Mouse (Mus musculus): ENCODE measurements around the gene Ugt1a6b.

Gene Ugt1a6b

GRCm38 (mm10) chr1:88240072-88240471 lies 137.0 kb downstream of the Ugt1a6b start:
- no peak for DNase-seq (ENCODE audit: low spot score)

GRCm38 (mm10) chr1:88240579-88240978 lies 137.5 kb downstream of the Ugt1a6b start:
- no peak for DNase-seq (ENCODE audit: low spot score)

GRCm38 (mm10) chr1:88243861-88244260 lies 140.8 kb downstream of the Ugt1a6b start:
- DNase-seq (ENCODE audit: low spot score): no peak

- DNase-seq (ENCODE audit: low spot score): no peak
Observed at GRCm38 (mm10) chr1:88245881-88246280, 142.8 kb downstream of the Ugt1a6b start.

GRCm38 (mm10) chr1:88246386-88246785 lies 143.3 kb downstream of the Ugt1a6b start:
- DNase-seq (ENCODE audit: low spot score): no peak

- DNase-seq (ENCODE audit: low spot score): no peak
Observed at GRCm38 (mm10) chr1:88247660-88248059, 144.6 kb downstream of the Ugt1a6b start.

GRCm38 (mm10) chr1:88248658-88249057 lies 145.6 kb downstream of the Ugt1a6b start:
- DNase-seq (ENCODE audit: low spot score): no peak

- no peak for DNase-seq (ENCODE audit: low spot score)
Observed at GRCm38 (mm10) chr1:88249596-88249995, 146.5 kb downstream of the Ugt1a6b start.

- DNase-seq (ENCODE audit: low spot score): no peak
Observed at GRCm38 (mm10) chr1:88250023-88250422, 147.0 kb downstream of the Ugt1a6b start.

GRCm38 (mm10) chr1:88253106-88253505 lies 150.1 kb downstream of the Ugt1a6b start:
- DNase-seq (ENCODE audit: low spot score): no peak

GRCm38 (mm10) chr1:88253540-88253939 lies 150.5 kb downstream of the Ugt1a6b start:
- no peak for DNase-seq (ENCODE audit: low spot score)

- no peak for DNase-seq (ENCODE audit: low spot score)
Observed at GRCm38 (mm10) chr1:88254793-88255465, 151.9 kb downstream of the Ugt1a6b start.

GRCm38 (mm10) chr1:88255466-88255857 lies 152.4 kb downstream of the Ugt1a6b start:
- no peak for DNase-seq (ENCODE audit: low spot score)

- no peak for DNase-seq (ENCODE audit: low spot score)
Observed at GRCm38 (mm10) chr1:88255989-88256754, 153.1 kb downstream of the Ugt1a6b start.

GRCm38 (mm10) chr1:88256886-88257663 lies 154.0 kb downstream of the Ugt1a6b start:
- no peak for DNase-seq (ENCODE audit: low spot score)

- DNase-seq (ENCODE audit: low spot score): no peak
Observed at GRCm38 (mm10) chr1:88257681-88258080, 154.6 kb downstream of the Ugt1a6b start.

- no peak for DNase-seq (ENCODE audit: low spot score)
Observed at GRCm38 (mm10) chr1:88258361-88258760, 155.3 kb downstream of the Ugt1a6b start.

GRCm38 (mm10) chr1:88258881-88259642 lies 156.0 kb downstream of the Ugt1a6b start:
- DNase-seq (ENCODE audit: low spot score): no peak

- no peak for DNase-seq (ENCODE audit: low spot score)
Observed at GRCm38 (mm10) chr1:88259643-88260024, 156.6 kb downstream of the Ugt1a6b start.

- no peak for DNase-seq (ENCODE audit: low spot score)
Observed at GRCm38 (mm10) chr1:88260114-88260513, 157.1 kb downstream of the Ugt1a6b start.

- DNase-seq (ENCODE audit: low spot score): no peak
Observed at GRCm38 (mm10) chr1:88260604-88261377, 157.7 kb downstream of the Ugt1a6b start.
